Mouse (Mus musculus): ENCODE results near the gene Sfmbt2.
"Not testable (repeated sequence)": the region's sequence is repeated elsewhere in the genome, so short reads cannot be mapped to it uniquely, and the experiment has no call there.

Gene Sfmbt2

GRCm38 (mm10) chr2:10370176-10370575 lies at the start of gene Sfmbt2:
Sfmbt2 (plus strand) TSS chr2:10370510.
- DNase-seq (ENCODE audit: low spot score in 2 of 2), result no peak

GRCm38 (mm10) chr2:10321093-10321492 lies 49.2 kb upstream of the Sfmbt2 start:
- DNase-seq (ENCODE audit: low spot score in 2 of 2), result no peak

GRCm38 (mm10) chr2:10323173-10323572 lies 47.1 kb upstream of the Sfmbt2 start:
- no peak for DNase-seq (ENCODE audit: low spot score in 2 of 2)

DNA sequence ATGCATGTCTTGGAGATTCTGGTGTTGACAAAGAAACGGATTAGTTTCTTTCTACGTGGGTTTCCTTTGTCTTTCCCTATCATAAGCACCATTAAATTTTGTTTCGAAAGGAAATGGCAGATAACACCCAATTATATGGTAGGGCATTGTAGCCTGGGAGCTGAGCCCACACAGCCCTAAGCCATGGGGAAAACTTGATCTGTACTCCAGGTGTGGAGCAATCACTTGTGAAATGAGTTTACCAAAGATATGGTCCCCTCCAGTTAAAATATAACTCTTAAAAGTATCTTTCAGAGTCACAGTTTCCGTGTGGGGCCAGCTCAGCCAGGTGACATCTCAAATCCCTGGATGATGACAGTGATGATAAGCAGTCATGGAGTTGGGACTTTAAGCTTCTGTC lies 45.3 kb upstream of the Sfmbt2 start:
- DNase-seq (ENCODE audit: low spot score in 2 of 2), result no peak

- DNase-seq (ENCODE audit: low spot score in 2 of 2), result no peak
Observed at GRCm38 (mm10) chr2:10330216-10330615, 40.1 kb upstream of the Sfmbt2 start.

GRCm38 (mm10) chr2:10334299-10334698 lies 36.0 kb upstream of the Sfmbt2 start:
- DNase-seq (ENCODE audit: low spot score in 2 of 2), result no peak

DNA sequence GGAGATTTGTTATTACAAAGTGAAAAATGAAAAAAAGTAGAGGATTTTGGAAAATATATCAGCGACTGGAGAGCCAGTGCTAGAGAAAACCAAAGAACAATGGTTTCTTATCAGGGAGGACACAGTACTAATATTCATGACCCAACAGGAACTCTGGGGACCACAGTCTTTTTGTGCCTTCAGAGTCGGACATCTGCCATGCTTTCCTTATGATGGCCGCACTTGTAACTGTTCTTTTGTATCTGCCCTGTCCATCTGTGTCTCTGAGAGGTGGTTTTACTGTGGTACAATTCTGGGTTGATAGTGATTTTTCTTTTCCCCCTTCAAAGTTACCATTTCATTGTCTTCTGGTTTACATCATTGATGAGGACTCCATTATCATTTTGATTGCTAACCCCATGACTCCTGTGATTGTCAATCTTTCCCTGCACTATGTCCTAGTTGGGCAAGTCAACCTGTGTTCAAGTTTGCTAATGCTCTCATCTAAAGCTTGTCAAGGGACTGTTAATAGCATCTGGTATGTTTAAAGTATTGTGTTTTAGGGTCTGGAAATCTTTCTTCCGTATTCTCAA lies 35.2 kb upstream of the Sfmbt2 start:
- no peak for DNase-seq (ENCODE audit: low spot score in 2 of 2)

GRCm38 (mm10) chr2:10340022-10340421 lies 30.3 kb upstream of the Sfmbt2 start:
- DNase-seq (ENCODE audit: low spot score in 2 of 2), result no peak

DNA sequence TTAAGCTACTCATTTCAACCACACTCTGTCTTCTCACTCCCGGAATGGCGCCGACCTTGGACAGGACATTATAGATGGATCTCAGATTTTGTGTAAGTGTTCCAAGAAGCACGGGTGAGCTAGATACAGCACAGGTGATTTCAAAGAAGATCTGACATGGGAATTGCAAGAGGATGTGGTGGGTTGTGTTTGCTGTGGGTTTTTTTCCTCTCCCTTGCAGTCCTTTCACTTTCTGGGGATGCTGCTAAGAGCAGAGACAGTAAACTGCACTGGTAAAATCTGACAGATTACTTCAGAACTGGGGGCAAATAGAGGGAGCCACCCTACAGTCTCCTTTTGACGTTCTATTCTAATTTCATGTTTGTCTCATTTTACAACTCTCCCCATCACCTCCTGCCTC lies 26.8 kb upstream of the Sfmbt2 start:
- no peak for DNase-seq (ENCODE audit: low spot score in 2 of 2)

DNA sequence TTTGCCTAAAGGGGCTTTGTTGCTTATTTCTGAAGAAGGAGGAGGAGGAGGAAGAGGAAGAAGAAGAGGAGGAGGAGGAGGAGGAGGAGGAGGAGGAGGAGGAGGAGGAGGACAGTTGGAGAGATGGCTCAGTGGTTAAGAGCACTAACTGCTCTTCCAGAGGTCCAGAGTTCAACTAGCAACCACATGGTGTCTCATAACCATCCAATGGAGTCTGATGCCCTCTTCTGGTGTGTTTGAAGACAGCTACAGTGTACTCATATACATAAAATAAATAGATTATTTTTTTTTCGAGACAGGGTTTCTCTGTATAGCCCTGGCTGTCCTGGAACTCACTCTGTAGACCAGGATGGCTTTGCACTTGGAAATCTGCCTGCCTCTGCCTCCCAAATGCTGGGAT lies 26.2 kb upstream of the Sfmbt2 start:
- DNase-seq (ENCODE audit: low spot score in 2 of 2), result not testable (repeated sequence)

GRCm38 (mm10) chr2:10347193-10347592 lies 23.1 kb upstream of the Sfmbt2 start:
- no peak for DNase-seq (ENCODE audit: low spot score in 2 of 2)

DNA sequence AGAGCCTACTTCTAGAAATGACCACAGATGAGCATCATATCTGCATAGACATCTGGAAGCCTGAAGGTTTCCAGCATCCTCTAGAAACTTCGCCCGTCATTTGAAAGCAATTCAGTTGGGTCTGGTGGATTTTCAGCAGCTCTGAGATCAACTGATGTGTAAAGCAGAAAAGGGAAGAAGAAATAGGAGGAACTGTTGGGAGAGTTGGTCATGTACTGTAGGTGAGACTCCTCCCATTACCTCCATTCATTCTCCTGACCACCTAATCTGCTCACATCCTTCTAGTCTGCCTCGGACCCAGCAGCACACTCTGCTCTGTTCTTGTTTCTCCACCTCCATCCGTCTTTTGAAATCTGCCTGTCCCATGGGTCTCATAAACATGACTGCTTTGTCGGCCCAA lies 22.3 kb upstream of the Sfmbt2 start:
- no peak for DNase-seq (ENCODE audit: low spot score in 2 of 2)

DNA sequence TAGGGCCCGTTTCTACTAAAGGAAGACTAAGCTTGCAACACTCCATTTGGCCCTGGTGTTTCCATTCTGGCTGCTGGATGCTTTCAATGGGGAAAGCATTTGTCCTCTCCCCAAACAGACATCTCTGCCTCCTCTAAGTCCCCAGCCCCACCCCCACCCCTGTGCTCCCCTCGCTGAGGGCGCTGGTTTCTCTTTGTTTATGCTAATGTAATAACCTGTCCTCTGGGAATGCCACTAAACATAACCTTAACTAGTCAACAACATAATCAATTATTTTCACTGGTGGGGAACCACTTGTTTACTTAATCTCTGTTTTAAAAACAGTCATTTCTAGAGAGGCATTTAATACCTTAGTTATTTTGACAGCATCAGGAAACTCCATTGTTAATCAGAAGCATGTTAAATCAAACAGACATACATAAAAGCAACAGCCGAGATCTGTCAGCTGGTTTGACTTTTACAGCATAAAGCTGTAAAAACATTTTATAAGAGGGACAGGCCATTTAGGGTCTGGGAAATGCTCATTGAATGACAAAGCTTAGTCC lies 20.0 kb upstream of the Sfmbt2 start:
- no peak for DNase-seq (ENCODE audit: low spot score in 2 of 2)

DNA sequence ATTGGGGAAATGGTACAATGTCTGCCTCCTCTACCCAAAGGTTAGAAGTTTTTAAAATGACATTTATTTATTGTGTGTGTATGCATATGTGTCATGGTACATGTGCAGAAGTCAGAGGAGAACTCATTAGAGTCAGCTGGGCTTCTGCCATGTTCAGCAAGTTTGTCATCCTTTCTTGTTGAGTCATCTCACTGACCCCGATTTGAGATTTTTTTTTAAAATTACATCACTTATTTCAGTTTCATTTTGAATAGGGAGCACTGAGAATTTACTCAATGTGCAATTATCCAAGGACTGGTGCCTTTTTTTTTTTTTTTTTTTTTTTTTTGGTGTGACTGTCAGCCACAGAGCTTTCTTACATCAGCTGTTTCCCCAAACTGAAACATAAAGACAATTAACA lies 19.2 kb upstream of the Sfmbt2 start:
- no peak for DNase-seq (ENCODE audit: low spot score in 2 of 2)

GRCm38 (mm10) chr2:10352887-10353286 lies 17.4 kb upstream of the Sfmbt2 start:
- DNase-seq (ENCODE audit: low spot score in 2 of 2), result no peak

DNA sequence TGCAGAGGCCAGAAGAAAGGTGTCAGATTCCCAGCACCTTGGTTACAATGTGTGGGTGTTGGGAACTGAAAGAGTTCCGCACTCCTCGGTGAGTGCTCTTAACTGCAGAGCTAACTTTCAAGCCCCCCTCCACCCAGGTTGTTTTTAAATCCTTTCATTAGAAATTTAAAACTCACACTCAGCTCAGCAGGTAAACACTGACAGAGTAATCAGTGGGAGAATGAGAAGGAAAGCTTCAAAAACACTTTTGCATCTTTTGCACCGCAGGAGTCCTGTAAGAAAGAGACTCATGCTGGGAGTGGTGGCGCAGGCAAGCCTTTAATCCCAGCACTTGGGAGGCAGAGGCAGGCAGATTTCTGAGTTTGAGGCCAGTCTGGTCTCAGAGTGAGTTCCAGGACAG lies 16.4 kb upstream of the Sfmbt2 start:
- DNase-seq (ENCODE audit: low spot score in 2 of 2), result no peak

DNA sequence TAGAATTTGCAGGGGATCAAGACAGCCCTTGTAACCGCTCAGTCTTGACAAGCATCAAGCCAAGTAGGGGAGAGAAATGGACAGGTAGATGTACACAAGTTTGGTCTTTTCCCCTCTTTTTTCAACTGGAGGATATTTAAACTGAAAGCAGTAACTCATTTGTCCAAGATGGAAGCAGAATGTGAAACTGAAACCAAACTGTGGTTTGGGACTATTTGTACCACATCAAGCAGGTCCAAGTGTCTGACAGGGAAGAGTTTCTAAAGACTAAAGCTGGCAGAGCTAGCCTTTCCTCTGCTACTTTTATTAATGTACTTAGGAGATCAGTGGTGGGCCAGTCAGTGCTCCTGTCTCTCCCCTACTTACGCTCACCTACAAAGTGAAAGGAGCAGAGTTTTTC lies 10.4 kb upstream of the Sfmbt2 start:
- no peak for DNase-seq (ENCODE audit: low spot score in 2 of 2)

DNA sequence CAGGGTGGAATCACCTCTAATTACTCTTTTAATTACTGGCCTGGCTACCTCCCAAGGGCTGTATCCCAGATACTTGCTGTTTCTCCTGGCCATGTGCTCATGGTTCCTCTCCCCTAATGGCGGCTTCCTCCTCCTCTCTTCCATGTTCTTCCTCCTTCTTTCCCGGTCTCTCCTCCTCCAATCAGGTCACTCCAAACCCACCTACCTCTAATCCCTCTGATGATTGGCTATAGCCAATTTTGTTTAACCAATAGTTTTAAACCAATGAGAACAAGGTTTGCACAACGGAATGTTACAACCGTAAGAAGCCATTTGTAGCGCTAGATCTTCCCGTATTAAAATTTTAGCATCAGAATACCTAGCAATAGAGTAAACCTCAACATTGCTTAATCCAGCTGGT lies 5.2 kb upstream of the Sfmbt2 start:
- no peak for DNase-seq (ENCODE audit: low spot score in 2 of 2)

DNA sequence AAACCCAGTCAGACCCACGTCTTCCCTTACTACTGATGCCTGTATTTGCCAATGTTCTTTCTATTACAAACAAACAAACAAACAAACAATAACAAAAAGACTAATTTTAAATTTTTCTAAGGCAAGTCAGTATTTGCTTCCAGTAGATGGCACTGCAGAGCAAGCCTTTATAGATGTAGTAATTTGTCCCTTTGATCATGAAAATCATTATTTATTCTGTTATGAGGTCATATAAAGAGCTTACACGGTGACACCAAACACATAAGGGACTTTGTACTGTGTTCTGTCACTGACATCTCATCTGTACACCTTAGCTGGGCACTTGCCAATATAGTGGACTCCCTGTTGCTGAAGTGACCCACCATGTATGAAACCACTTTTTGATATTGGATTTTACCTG lies 4.0 kb upstream of the Sfmbt2 start:
- no peak for DNase-seq (ENCODE audit: low spot score in 2 of 2)

DNA sequence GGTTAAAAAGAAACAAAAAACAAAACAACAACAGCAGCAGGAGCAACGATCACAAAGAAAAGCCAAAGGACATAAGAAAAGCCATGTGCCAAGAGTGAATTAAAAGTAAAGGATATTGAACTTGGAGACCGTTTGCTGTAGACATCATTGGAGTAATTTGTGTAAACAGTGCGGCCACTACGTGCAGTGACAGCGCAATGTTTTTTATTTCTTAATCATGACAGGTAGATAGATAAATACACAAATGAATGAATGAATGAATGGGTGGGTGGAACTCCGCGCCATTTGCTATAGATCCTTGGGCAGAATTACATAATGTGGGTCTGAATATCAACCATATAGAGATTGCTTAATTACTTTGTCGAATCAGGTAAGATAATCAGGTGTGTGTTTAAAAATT lies 634 bp upstream of the Sfmbt2 start:
- no peak for DNase-seq (ENCODE audit: low spot score in 2 of 2)

DNA sequence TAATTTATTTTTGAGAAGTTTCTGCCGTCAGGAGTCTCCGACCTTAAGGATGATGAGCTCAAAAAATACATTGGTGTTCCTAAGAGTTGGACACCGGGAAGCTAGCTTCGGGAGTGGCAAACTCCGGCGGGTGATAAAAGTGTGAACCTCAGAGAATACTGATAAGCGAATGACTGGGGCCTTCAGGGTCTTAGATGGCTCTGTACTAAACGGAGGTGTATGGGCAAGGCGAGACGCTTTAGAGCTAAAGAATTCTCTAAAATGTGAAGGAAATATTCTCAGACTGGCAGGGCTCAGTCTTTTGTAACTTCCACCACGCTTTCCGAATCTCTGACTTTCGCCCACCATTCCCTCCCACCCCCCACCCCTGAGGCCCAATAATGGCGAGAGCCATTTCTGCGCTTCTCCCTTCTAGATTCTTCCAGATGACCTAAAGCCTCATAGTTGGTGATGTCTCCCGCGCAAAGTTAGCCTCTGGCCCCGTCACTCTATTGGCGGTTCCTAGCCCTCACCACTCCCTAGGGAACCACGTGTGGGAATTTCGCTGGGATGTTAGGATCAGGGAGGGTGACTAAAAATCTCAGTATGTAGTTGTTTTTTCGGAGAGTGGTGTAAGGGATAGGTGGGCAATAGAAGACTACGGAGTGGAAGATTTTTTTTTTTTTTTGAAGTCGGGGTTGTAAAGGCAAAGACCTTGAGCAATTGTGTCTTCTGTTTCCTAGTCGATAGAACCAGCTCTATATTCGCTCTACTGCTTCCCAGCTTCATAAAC lies 563 bp downstream of the Sfmbt2 start:
- DNase-seq (ENCODE audit: low spot score in 2 of 2), result no peak

DNA sequence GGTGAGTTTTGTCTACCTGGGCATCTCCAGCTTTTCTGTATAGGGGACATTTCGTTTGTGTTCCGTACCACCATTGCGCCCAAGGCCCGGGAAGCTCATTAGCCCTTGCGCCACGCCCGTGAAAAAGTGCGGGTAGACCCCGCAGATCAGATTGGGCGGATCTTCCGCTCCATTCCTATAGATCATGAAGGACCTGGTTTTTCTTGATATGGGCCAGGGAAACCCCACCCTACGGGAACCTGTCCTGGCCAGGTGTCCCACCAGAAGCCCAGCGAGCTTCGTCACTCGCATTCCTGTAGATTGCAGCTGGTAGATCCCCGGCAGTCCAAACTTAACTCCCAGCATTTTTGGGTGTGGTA lies 1.1 kb downstream of the Sfmbt2 start:
- no peak for DNase-seq (ENCODE audit: low spot score in 2 of 2)

- no peak for DNase-seq (ENCODE audit: low spot score in 2 of 2)
Observed at GRCm38 (mm10) chr2:10371899-10372298, 1.6 kb downstream of the Sfmbt2 start.

- DNase-seq (ENCODE audit: low spot score in 2 of 2), result peak in 1 of 2 experiments; percentile 25
Observed at GRCm38 (mm10) chr2:10372321-10372723, 2.0 kb downstream of the Sfmbt2 start.

Measured in spleen, postnatal 14 days (tissue).